Mouse (Mus musculus): ENCODE data around the gene Apba3. TPM values are rescaled to one million over a fixed set of nuclear protein-coding genes. Genes with fewer than 3 reads are reported as not detected.
"Not testable (repeated sequence)": the region's sequence is repeated elsewhere in the genome, so short reads cannot be mapped to it uniquely, and the experiment has no call there.

Gene Apba3
- polyA plus RNA-seq (2016; fragmentation: Nextera tagmentation; extraction: Ambion mirVana) = 35.9 and 36.4 TPM in 2 replicates

DNA sequence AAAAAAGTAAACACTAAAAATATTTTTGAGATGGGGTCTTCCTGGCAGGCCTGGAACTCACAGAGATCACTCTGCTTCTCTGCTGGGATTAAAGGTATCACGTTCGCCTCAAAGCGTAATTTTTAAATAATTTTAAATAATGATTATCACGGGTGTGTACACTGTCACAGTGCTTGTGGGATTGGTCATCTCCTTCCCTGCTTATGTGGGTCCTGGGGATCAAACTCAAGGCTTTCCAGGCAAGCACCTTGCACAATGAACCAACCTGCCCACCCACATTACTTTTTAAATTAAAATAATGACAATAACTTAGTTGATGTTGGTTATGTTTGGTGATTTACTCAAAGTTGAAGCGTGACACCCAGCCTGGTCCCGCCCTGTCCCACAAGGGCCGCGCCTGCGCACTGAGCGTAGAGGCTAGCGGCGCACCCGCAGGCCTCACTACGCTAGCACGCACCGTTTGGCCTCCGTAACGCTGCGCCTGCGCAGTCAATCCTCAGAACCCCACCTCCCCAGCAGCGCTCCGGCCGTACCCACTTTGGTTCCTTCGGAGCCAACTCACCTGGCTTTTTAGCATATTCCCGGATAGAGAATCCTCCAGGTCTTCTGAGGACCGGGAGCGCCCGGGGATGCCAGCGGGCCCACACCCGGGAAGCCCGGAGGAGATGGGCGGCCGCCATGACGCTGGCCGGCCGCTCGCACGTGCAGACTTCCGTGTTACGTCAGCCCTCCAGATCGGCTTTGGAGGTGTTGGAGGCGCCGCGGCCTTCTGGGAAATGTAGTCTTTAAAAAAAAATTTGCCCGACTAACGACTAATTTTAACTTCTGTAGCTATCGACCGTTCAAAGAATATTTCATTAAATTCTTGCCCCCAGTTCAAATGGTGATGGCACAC lies at the start of gene Apba3, which contains the start of gene Mrpl54:
Gene Apba3, plus strand, starts transcription at position 750 of the 895 bp plus-strand sequence.
Gene Mrpl54, minus strand, starts transcription at position 724 of the 895 bp plus-strand sequence.
- Histone ChIP-seq H3K27me3 (replicated peaks) (no peaks in the 10 kb centered on the region), H3K36me3 (peaks cover 48% of the 10 kb centered on the region), H3K9me3 (no peaks in the 10 kb centered on the region), H3K4me1 (peaks cover 17% of the 10 kb centered on the region), H3K4me2 (replicated peaks) (peak within 1 kb of the TSS; percentile 85), H3K4me3 (peak within 1 kb of the TSS; percentile 62), H3K27ac (no peak within 1 kb of the TSS), H3K9ac (peak within 1 kb of the TSS; percentile 66; the same call in 1 of the 2 replicates)
- peak; percentile 92 for ATAC-seq (ENCODE audit: low FRiP score, low read depth)
- WGBS = under 1% methylated on average over 48 of the region's 48 CpGs

DNA sequence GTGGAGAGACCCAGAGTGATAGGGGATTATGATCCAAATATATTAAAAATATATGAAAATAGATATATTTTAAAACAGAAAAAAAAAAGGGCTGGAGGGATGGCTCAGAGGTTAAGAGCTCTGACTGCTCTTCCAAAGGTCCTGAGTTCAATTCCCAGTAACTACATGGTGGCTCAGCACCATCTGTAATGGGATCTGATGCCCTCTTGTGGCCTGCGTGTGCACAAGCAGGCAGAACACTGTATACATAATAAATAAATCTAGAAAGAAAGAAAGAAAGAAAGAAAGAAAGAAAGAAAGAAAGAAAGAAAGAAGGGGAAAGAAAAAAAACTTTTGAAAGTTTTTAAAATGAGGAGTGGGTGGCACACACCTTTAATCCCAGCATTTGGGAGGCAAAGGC lies 49.5 kb upstream of the Apba3 start:
- not testable (repeated sequence) for ATAC-seq (ENCODE audit: low FRiP score, low read depth); H3K9me3 ChIP-seq; H3K4me1 ChIP-seq; H3K4me3 ChIP-seq; H3K27ac ChIP-seq; H3K4me2 ChIP-seq (replicated peaks); H3K9ac ChIP-seq; H3K27me3 ChIP-seq (replicated peaks)
- 32% methylated on average over 1 of the region's 1 CpGs for WGBS
- H3K36me3 ChIP-seq = peaks cover 71% of the 10 kb centered on the region

- WGBS = 40% methylated on average over 7 of the region's 7 CpGs
- no peak for ATAC-seq (ENCODE audit: low FRiP score, low read depth)
- no peaks in the 10 kb centered on the region for H3K27me3 ChIP-seq (replicated peaks)
- H3K27ac ChIP-seq = no peak overlapping the region
- H3K9me3 ChIP-seq = no peaks in the 10 kb centered on the region
- no peak overlapping the region for H3K9ac ChIP-seq
- no peaks in the 10 kb centered on the region for H3K4me1 ChIP-seq
- H3K4me2 ChIP-seq (replicated peaks) = no peak overlapping the region
- H3K4me3 ChIP-seq = no peak overlapping the region
- H3K36me3 ChIP-seq = peaks cover 65% of the 10 kb centered on the region
Measured at GRCm38 (mm10) chr10:81217964-81218363, 48.8 kb upstream of the Apba3 start.

DNA sequence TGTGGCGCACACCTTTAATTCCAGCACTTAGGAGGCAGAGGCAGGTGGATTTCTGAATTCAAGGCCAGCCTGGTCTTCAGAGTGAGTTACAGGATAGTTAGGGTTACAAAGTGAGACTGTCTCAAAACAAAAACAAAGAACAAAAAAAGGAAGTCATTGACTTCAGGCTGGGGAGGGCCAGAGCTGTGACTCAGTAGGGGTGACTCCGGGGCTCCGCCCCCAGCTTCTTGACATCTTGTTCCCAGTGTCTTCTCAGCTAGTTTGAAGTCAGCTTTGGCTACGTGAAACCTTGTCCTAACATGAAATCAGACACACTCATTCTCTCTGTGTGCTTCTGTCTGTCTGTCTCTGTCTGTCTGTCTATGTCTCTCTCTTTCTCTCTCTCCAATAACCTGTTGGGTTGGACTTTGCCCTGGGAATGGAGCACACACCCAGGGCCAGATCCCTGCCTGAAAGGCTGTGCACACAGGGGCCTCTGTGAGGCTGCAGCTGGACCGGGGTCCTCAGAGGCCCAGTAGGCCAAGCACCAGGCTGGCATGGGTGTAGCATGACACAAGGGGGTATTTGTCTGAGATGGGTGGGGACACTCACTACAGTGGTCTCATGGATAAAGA lies 45.3 kb upstream of the Apba3 start:
- H3K4me3 ChIP-seq = no peak overlapping the region
- no peaks in the 10 kb centered on the region for H3K9me3 ChIP-seq
- no peak overlapping the region for H3K27ac ChIP-seq
- H3K4me1 ChIP-seq = no peaks in the 10 kb centered on the region
- H3K36me3 ChIP-seq = peaks cover 48% of the 10 kb centered on the region
- H3K9ac ChIP-seq = no peak overlapping the region
- H3K4me2 ChIP-seq (replicated peaks) = no peak overlapping the region
- ATAC-seq (ENCODE audit: low FRiP score, low read depth) = no peak
- no peaks in the 10 kb centered on the region for H3K27me3 ChIP-seq (replicated peaks)
- WGBS = 88% methylated on average over 5 of the region's 5 CpGs

- H3K4me3 ChIP-seq; ATAC-seq (ENCODE audit: low FRiP score, low read depth); H3K4me2 ChIP-seq (replicated peaks); H3K27me3 ChIP-seq (replicated peaks); H3K9ac ChIP-seq; H3K4me1 ChIP-seq; H3K27ac ChIP-seq; H3K9me3 ChIP-seq: not testable (repeated sequence)
- H3K36me3 ChIP-seq = peaks cover 33% of the 10 kb centered on the region; the same call in 1 of the 2 replicates
- WGBS = 61% methylated on average over 2 of the region's 2 CpGs
Measured at GRCm38 (mm10) chr10:81223731-81224130, 43.0 kb upstream of the Apba3 start.

GRCm38 (mm10) chr10:81229735-81230437 lies 36.9 kb upstream of the Apba3 start:
- Histone ChIP-seq H3K27me3 (replicated peaks) (peaks cover 10% of the 10 kb centered on the region; the same call in 1 of the 2 replicates), H3K4me1 (peaks cover 30% of the 10 kb centered on the region), H3K9ac (peak overlapping the region; percentile 75), H3K36me3 (no peaks in the 10 kb centered on the region), H3K27ac (peak overlapping the region; percentile 28; the same call in 1 of the 2 replicates), H3K9me3 (no peaks in the 10 kb centered on the region), H3K4me3 (peak overlapping the region; percentile 55), H3K4me2 (replicated peaks) (peak overlapping the region; percentile 66)
- 0 out of 2 replicates have a peak, but pooled peaks have one; percentile 13 for ATAC-seq (ENCODE audit: low FRiP score, low read depth)
- WGBS = 11% methylated on average over 20 of the region's 20 CpGs

GRCm38 (mm10) chr10:81230438-81231332 lies 36.1 kb upstream of the Apba3 start, which contains the start of gene Atcay:
Gene Atcay, minus strand, starts transcription at chr10:81230833.
- H3K4me1 ChIP-seq = peaks cover 30% of the 10 kb centered on the region
- peak; percentile 87 for ATAC-seq (ENCODE audit: low FRiP score, low read depth)
- H3K27ac ChIP-seq = peak within 1 kb of the TSS; percentile 28; the same call in 1 of the 2 replicates
- no peaks in the 10 kb centered on the region for H3K9me3 ChIP-seq
- peaks cover 10% of the 10 kb centered on the region; the same call in 1 of the 2 replicates for H3K27me3 ChIP-seq (replicated peaks)
- WGBS = 6% methylated on average over 27 of the region's 27 CpGs
- peak within 1 kb of the TSS; percentile 55 for H3K4me3 ChIP-seq
- H3K9ac ChIP-seq = peak within 1 kb of the TSS; percentile 75
- no peaks in the 10 kb centered on the region for H3K36me3 ChIP-seq
- H3K4me2 ChIP-seq (replicated peaks) = peak within 1 kb of the TSS; percentile 66

GRCm38 (mm10) chr10:81231436-81231835 lies 35.3 kb upstream of the Apba3 start:
- Histone ChIP-seq H3K4me3 (no peak overlapping the region), H3K36me3 (no peaks in the 10 kb centered on the region), H3K4me1 (peaks cover 30% of the 10 kb centered on the region), H3K27me3 (replicated peaks) (peaks cover 12% of the 10 kb centered on the region; the same call in 1 of the 2 replicates), H3K4me2 (replicated peaks) (peak overlapping the region; percentile 66), H3K27ac (no peak overlapping the region), H3K9ac (no peak overlapping the region), H3K9me3 (no peaks in the 10 kb centered on the region)
- ATAC-seq (ENCODE audit: low FRiP score, low read depth) = no peak
- 50% methylated on average over 7 of the region's 7 CpGs for WGBS

DNA sequence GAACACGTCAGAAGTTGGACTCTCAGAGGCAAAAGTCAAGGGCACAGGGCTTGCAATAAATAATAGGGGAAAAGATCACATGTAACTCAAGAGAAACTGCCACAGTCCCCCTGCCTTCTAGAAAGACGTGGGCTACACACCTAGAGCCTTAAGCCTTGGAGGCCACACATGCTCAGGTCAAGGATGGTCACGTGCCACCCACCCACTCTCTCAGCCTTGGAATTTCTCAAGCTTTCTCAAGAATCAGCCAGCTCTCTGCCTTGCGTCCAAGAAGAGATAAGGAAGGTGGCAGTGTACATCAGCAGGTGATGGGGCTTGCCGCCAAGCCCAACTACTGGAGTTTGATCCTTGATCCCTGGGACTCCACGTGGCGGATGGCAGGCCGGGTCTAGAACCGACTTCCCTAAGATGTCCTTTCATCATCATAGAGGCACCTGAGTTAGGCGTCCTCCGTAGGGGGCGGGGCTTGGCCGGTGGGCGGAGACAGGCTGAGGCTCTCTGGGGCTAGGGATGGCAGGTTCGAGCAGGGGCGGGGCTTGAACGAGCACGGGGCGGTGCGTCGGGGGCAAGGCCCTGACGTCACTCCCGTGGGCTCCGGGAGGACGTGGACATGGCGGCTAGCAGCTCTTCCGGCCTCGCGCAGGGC lies 34.1 kb upstream of the Apba3 start, which contains the start of gene Zfr2:
Gene Zfr2, plus strand, starts transcription at position 576 of the 646 bp plus-strand sequence.
- Histone ChIP-seq H3K27me3 (replicated peaks) (peaks cover 15% of the 10 kb centered on the region; the same call in 1 of the 2 replicates), H3K9me3 (no peaks in the 10 kb centered on the region), H3K4me3 (peak within 1 kb of the TSS; percentile 79), H3K4me2 (replicated peaks) (peak within 1 kb of the TSS; percentile 86), H3K9ac (peak within 1 kb of the TSS; percentile 84), H3K4me1 (peaks cover 30% of the 10 kb centered on the region), H3K36me3 (no peaks in the 10 kb centered on the region), H3K27ac (no peak within 1 kb of the TSS)
- ATAC-seq (ENCODE audit: low FRiP score, low read depth) = peak; percentile 65
- 9% methylated on average over 29 of the region's 29 CpGs for WGBS

GRCm38 (mm10) chr10:81233226-81233585 lies 33.6 kb upstream of the Apba3 start:
- H3K4me3 ChIP-seq = peak overlapping the region; percentile 79
- peak overlapping the region; percentile 84 for H3K9ac ChIP-seq
- WGBS = under 1% methylated on average over 28 of the region's 28 CpGs
- peak overlapping the region; percentile 86 for H3K4me2 ChIP-seq (replicated peaks)
- ATAC-seq (ENCODE audit: low FRiP score, low read depth) = peak; percentile 53
- peaks cover 28% of the 10 kb centered on the region for H3K4me1 ChIP-seq
- H3K27ac ChIP-seq = no peak overlapping the region
- H3K9me3 ChIP-seq = no peaks in the 10 kb centered on the region
- no peaks in the 10 kb centered on the region for H3K36me3 ChIP-seq
- peaks cover 20% of the 10 kb centered on the region; the same call in 1 of the 2 replicates for H3K27me3 ChIP-seq (replicated peaks)

Measured in neural tube, embryonic 12.5 days (tissue).